Mouse (Mus musculus): ENCODE measurements around the gene Strada.
"Not testable (repeated sequence)": the region's sequence is repeated elsewhere in the genome, so short reads cannot be mapped to it uniquely, and the experiment has no call there.

Strada gene

GRCm38 (mm10) chr11:106157154-106157553 is 44.8 kb downstream of the Strada start:
- no peak for DNase-seq (ENCODE audit: low read depth, low spot score)

DNA sequence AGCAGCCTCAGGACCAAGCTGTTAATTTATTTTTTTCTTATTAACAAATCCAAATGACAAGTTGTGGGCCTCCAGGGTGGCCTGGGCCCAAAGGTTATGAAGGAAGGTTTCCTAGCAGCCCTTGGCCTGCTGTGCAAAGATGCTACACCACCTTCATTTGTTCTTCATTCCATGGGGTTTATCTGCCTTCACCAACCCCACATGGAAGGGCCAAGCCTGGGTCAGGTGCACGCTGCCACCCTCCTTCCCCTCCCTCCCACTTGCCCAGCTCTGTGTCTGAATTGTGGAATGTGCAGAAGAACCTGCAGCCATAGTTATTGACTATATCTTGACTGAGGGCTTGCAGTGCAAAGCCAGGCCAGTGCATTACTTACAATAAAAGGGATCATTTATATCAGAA is 45.7 kb downstream of the Strada start:
- DNase-seq (ENCODE audit: low read depth, low spot score): no peak

DNA sequence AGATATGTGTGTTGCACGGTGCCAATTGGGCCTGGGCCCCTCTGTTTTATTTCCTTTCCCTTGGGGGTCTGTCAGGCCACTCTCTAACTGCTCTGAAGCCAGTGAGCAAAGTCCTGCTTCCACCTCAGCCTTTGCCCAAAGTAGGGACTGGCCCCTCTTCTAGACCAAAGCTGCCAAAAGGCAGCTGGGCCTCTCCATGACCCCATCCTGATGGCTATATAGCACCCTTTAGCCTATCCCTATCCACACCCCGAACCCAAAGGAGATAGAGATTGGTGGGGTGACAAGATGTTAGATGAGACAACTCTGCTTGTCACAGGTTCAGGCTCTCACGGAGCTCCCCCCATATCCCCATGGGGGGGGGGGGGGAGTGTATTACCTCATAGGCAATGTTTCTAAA is 46.2 kb downstream of the Strada start:
- DNase-seq (ENCODE audit: low read depth, low spot score): no peak

- DNase-seq (ENCODE audit: low read depth, low spot score): no peak
These were observed 47.2 kb downstream of the Strada start for GRCm38 (mm10) chr11:106154770-106155169.

GRCm38 (mm10) chr11:106154091-106154490 is 47.9 kb downstream of the Strada start:
- no peak for DNase-seq (ENCODE audit: low read depth, low spot score)

DNA sequence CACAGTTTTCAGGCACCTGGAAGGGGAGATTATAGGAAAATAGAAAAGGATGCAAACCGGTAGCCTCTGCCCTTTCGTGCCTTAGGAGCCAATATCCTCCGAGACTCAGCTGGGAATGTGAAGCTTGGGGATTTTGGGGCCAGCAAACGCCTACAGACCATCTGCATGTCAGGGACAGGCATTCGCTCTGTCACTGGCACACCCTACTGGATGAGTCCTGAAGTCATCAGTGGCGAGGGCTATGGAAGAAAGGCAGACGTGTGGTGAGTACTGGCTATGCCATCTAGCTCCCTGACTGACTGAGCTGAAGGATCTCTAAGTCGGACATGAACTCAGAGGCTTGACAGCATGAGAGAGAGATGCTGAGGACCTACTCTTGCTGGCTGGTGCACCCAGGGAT is 49.8 kb downstream of the Strada start:
- DNase-seq (ENCODE audit: low read depth, low spot score): no peak

DNA sequence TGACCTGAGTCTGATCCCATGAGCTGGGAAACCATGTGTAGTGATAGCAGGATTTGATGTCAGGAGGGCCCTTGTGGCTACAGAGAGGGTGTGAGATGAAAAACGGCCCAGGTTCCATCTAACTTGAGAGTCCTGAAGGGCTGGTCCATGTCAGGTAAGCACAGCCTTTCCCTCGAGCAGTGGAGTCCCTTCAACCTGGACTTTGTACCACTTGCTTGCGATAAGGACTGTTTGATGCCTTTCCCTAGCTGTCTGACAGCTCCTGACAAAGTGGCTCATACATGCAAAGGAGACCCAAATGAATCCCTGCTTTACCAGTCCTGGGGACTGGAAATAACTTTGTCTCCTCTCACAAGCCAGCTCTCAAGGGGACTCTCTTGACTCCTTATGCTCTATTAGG is 50.7 kb downstream of the Strada start:
- DNase-seq (ENCODE audit: low read depth, low spot score): no peak

- peak; percentile 94 for DNase-seq (ENCODE audit: low read depth, low spot score)
These were observed 67.1 kb downstream of the Strada start for GRCm38 (mm10) chr11:106134580-106135528.

DNA sequence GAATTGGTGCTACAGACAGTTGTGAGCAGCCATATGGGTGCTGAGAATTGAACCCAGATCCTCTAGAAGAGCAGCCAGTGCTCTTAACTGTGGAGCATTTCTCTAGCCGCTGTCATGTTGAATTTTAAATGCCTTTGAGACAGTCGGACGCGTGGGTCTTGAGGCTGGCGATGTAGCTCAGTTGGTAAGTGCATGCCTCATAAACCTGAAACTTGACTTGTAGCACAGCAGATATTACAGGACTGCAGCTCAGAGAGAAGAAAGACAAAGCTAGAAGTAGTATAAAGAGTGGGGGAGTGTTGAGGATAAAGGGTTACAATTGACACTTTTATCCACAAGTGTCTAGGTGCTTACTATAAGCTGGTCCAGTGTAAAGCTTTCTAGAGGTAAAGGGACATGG is 69.5 kb downstream of the Strada start:
- no peak for DNase-seq (ENCODE audit: low read depth, low spot score)

- no peak for DNase-seq (ENCODE audit: low read depth, low spot score)
These were observed 72.5 kb downstream of the Strada start for GRCm38 (mm10) chr11:106129477-106129876.

DNA sequence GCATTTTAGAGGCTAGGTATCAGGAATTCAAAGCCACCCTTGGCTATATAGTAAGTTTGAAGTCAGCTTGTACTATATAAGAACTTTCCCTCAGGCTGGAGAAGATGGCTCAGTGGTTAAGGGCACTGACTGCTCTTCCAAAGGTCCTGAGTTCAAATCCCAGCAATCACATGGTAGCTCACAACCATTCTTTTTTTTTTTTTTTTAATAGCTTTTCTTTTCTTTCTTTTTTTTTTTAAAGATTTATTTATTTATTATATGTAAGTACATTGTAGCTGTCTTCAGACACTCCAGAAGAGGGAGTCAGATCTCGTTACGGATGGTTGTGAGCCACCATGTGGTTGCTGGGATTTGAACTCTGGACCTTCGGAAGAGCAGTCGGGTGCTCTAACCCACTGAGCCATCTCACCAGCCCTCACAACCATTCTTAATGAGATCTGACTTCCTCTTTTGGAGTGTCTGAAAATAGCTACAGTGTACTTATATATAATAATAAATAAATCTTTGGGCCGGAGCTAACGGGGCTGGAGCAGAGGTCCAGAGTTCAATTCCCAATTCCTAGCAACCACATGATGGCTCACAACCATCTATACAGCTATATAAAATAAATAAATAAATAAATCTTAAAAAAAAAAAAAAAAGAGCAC is 75.1 kb downstream of the Strada start:
- DNase-seq (ENCODE audit: low read depth, low spot score): not testable (repeated sequence)

- DNase-seq (ENCODE audit: low read depth, low spot score): no peak
These were observed 76.1 kb downstream of the Strada start for GRCm38 (mm10) chr11:106125827-106126226.

GRCm38 (mm10) chr11:106124784-106125183 is 77.2 kb downstream of the Strada start:
- DNase-seq (ENCODE audit: low read depth, low spot score): no peak

DNA sequence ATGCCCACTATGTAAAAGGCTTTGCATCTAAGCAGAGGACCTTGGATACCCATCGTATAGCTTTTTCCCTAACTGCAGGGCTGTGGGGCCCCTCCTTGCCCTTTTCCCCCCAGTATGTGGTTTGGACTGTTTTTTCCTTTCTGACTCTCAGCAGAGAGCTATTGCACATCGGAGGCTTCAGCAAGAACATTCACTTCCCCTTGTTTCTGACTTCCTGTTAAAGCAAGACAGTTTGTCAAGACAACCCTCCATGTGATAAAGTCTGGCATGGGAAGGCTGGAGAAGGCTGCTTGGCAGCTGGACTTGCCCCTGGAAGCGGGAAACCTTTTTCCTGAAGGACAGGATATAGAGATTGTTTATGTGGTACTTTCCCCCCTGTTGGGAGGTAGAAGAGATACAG is 79.2 kb downstream of the Strada start:
- DNase-seq (ENCODE audit: low read depth, low spot score): no peak

DNA sequence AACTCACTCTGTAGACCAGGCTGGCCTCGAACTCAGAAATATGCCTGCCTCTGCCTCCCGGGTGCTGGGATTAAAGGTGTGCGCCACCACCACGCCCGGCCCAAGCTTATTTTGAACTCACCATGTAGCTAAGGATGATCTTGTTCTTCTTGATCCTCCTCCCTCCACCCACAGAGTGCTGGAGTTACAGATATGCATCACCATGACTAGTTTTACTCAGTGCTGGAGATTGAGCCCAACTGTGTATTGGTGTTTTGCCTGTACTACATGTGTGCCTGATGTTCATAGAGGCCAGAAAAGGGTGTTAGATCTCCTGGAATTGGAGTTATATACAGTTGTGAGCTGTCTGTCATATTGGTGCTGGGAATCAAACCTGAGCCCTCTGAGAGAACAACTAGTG is 79.7 kb downstream of the Strada start:
- no peak for DNase-seq (ENCODE audit: low read depth, low spot score)

Data from 3T3-L1 (cell line).